Mouse (Mus musculus): ENCODE data around the gene Csrp2. TPM values are rescaled to one million over a fixed set of nuclear protein-coding genes. Genes with fewer than 3 reads are reported as not detected.

Gene Csrp2
- polyA plus RNA-seq, 1 experiment from 2014 or later: 154 TPM

- Histone ChIP-seq H3K4me2 (no peak overlapping the region), H3K36me3 (ENCODE audit: insufficient read depth) (peaks cover 41% of the 10 kb centered on the region), H3K27ac (ENCODE audit: low read depth) (no peak overlapping the region), H3K4me1 (ENCODE audit: insufficient read depth) (no peaks in the 10 kb centered on the region), H3K9me3 (ENCODE audit: low read depth, low read length) (no peaks in the 10 kb centered on the region), H3K9ac (no peak overlapping the region), H3K4me3 (ENCODE audit: low read depth, low read length) (no peak overlapping the region), H3K27me3 (ENCODE audit: insufficient read depth, low read length) (no peaks in the 10 kb centered on the region)
- WGBS: 81% methylated on average over 4 of the region's 4 CpGs
- TF ChIP-seq CTCF (IDR thresholded peaks at IDR 0.05; ENCODE audit: low read depth): no peak
- DNase-seq (no peak), ATAC-seq (ENCODE audit: insufficient read depth) (no peak)
These were observed 28.0 kb downstream of the Csrp2 start for GRCm38 (mm10) chr10:110947574-110947973.

GRCm38 (mm10) chr10:110951112-110951511 lies 31.5 kb downstream of the Csrp2 start:
- Histone ChIP-seq H3K27ac (ENCODE audit: low read depth) (no peak overlapping the region), H3K4me2 (no peak overlapping the region), H3K9me3 (ENCODE audit: low read depth, low read length) (no peaks in the 10 kb centered on the region), H3K4me1 (ENCODE audit: insufficient read depth) (0 out of 2 replicates have a peak, but pooled peaks cover 3% of the 10 kb centered on the region), H3K36me3 (ENCODE audit: insufficient read depth) (peaks cover 29% of the 10 kb centered on the region), H3K4me3 (ENCODE audit: low read depth, low read length) (no peak overlapping the region), H3K27me3 (ENCODE audit: insufficient read depth, low read length) (no peaks in the 10 kb centered on the region), H3K9ac (no peak overlapping the region)
- ATAC-seq (ENCODE audit: insufficient read depth) (no peak), DNase-seq (no peak)
- TF ChIP-seq CTCF (IDR thresholded peaks at IDR 0.05; ENCODE audit: low read depth): no peak
- WGBS: 83% methylated on average over 1 of the region's 1 CpGs

- no peak for TF ChIP-seq CTCF (IDR thresholded peaks at IDR 0.05; ENCODE audit: low read depth)
- Histone ChIP-seq H3K36me3 (ENCODE audit: insufficient read depth) (peaks cover 32% of the 10 kb centered on the region), H3K27ac (ENCODE audit: low read depth) (no peak overlapping the region), H3K4me1 (ENCODE audit: insufficient read depth) (0 out of 2 replicates have a peak, but pooled peaks cover 3% of the 10 kb centered on the region), H3K9me3 (ENCODE audit: low read depth, low read length) (no peaks in the 10 kb centered on the region), H3K9ac (no peak overlapping the region), H3K4me3 (ENCODE audit: low read depth, low read length) (no peak overlapping the region), H3K27me3 (ENCODE audit: insufficient read depth, low read length) (no peaks in the 10 kb centered on the region), H3K4me2 (no peak overlapping the region)
- 76% methylated on average over 4 of the region's 4 CpGs for WGBS
- DNase-seq (no peak), ATAC-seq (ENCODE audit: insufficient read depth) (no peak)
These were observed 32.2 kb downstream of the Csrp2 start for GRCm38 (mm10) chr10:110951748-110952147.

GRCm38 (mm10) chr10:110952271-110952670 lies 32.7 kb downstream of the Csrp2 start:
- Histone ChIP-seq H3K27ac (ENCODE audit: low read depth) (peak overlapping the region; percentile 77; the same call in 1 of the 2 replicates), H3K9me3 (ENCODE audit: low read depth, low read length) (no peaks in the 10 kb centered on the region)
- TF ChIP-seq CTCF (IDR thresholded peaks at IDR 0.05; ENCODE audit: low read depth): no peak

GRCm38 (mm10) chr10:110952937-110953451 lies 33.4 kb downstream of the Csrp2 start:
- no peaks in the 10 kb centered on the region for H3K27me3 ChIP-seq (ENCODE audit: insufficient read depth, low read length)
- H3K36me3 ChIP-seq (ENCODE audit: insufficient read depth): peaks cover 29% of the 10 kb centered on the region
- H3K9me3 ChIP-seq (ENCODE audit: low read depth, low read length): no peaks in the 10 kb centered on the region
- no peak overlapping the region for H3K4me3 ChIP-seq (ENCODE audit: low read depth, low read length)
- ATAC-seq (ENCODE audit: insufficient read depth) (peak; percentile 96), DNase-seq (peak; percentile 95)
- H3K4me1 ChIP-seq (ENCODE audit: insufficient read depth): 0 out of 2 replicates have a peak, but pooled peaks cover 3% of the 10 kb centered on the region
- peak overlapping the region; percentile 77 for H3K27ac ChIP-seq (ENCODE audit: low read depth)
- TF ChIP-seq CTCF (IDR thresholded peaks at IDR 0.05; ENCODE audit: low read depth): no peak
- 42% methylated on average over 9 of the region's 9 CpGs for WGBS
- no peak overlapping the region for H3K4me2 ChIP-seq
- H3K9ac ChIP-seq: no peak overlapping the region

More at GRCm38 (mm10) chr10:110952271-110952670, 32.7 kb downstream of the Csrp2 start:
- H3K4me2 ChIP-seq: no peak overlapping the region
- ATAC-seq (ENCODE audit: insufficient read depth) (no peak), DNase-seq (no peak)
- 74% methylated on average over 8 of the region's 8 CpGs for WGBS
- peaks cover 30% of the 10 kb centered on the region for H3K36me3 ChIP-seq (ENCODE audit: insufficient read depth)
- no peak overlapping the region for H3K9ac ChIP-seq
- H3K27me3 ChIP-seq (ENCODE audit: insufficient read depth, low read length): no peaks in the 10 kb centered on the region
- H3K4me3 ChIP-seq (ENCODE audit: low read depth, low read length): no peak overlapping the region
- H3K4me1 ChIP-seq (ENCODE audit: insufficient read depth): 0 out of 2 replicates have a peak, but pooled peaks cover 3% of the 10 kb centered on the region

- Histone ChIP-seq H3K4me1 (ENCODE audit: insufficient read depth) (no peaks in the 10 kb centered on the region), H3K9me3 (ENCODE audit: low read depth, low read length) (no peaks in the 10 kb centered on the region), H3K27ac (ENCODE audit: low read depth) (no peak overlapping the region), H3K4me3 (ENCODE audit: low read depth, low read length) (no peak overlapping the region), H3K4me2 (no peak overlapping the region), H3K36me3 (ENCODE audit: insufficient read depth) (peaks cover 44% of the 10 kb centered on the region), H3K9ac (no peak overlapping the region), H3K27me3 (ENCODE audit: insufficient read depth, low read length) (no peaks in the 10 kb centered on the region)
- ATAC-seq (ENCODE audit: insufficient read depth) (no peak), DNase-seq (no peak)
- WGBS: 97% methylated on average over 6 of the region's 6 CpGs
- TF ChIP-seq CTCF (IDR thresholded peaks at IDR 0.05; ENCODE audit: low read depth): no peak
These were observed 39.3 kb downstream of the Csrp2 start for GRCm38 (mm10) chr10:110958879-110959278.

GRCm38 (mm10) chr10:110959781-110960180 lies 40.2 kb downstream of the Csrp2 start:
- Histone ChIP-seq H3K9me3 (ENCODE audit: low read depth, low read length) (no peaks in the 10 kb centered on the region), H3K4me3 (ENCODE audit: low read depth, low read length) (no peak overlapping the region), H3K4me2 (no peak overlapping the region), H3K36me3 (ENCODE audit: insufficient read depth) (peaks cover 43% of the 10 kb centered on the region), H3K27me3 (ENCODE audit: insufficient read depth, low read length) (no peaks in the 10 kb centered on the region), H3K4me1 (ENCODE audit: insufficient read depth) (no peaks in the 10 kb centered on the region), H3K9ac (no peak overlapping the region), H3K27ac (ENCODE audit: low read depth) (no peak overlapping the region)
- DNase-seq (no peak), ATAC-seq (ENCODE audit: insufficient read depth) (no peak)
- WGBS: 86% methylated on average over 8 of the region's 8 CpGs
- TF ChIP-seq CTCF (IDR thresholded peaks at IDR 0.05; ENCODE audit: low read depth): no peak

Data from lung, embryonic 14.5 days (tissue).